Mouse (Mus musculus) cerebellum, adult 2 months (tissue): ENCODE results near the gene N4bp1. TPM values are rescaled to one million over a fixed set of nuclear protein-coding genes. Genes with fewer than 3 reads are reported as not detected.

Source experiments
- DNase-seq, 2 experiments: peaks; one replicate each; pipeline ENCODE4 v3.0.0; 2021
- H3K27ac ChIP-seq: fragments of 200-500 bp; 2 replicates; pipeline ENCODE4 v1.5.1; 2012; ENCODE audit warnings: low read length, control low read depth, inconsistent platforms; ENCODE audit not compliant: insufficient read depth
- H3K27me3 ChIP-seq: fragments of 200-500 bp; 2 replicates; pipeline ENCODE4 v1.6.1; 2012; ENCODE audit warnings: inconsistent platforms, mild to moderate bottlenecking, low read length, moderate library complexity; ENCODE audit not compliant: control insufficient read depth, insufficient read depth
- H3K4me1 ChIP-seq: fragments of 200-500 bp; 2 replicates; pipeline ENCODE4 v1.6.1; 2011; ENCODE audit warnings: low read length; ENCODE audit not compliant: control insufficient read depth, insufficient read depth
- H3K4me3 ChIP-seq: fragments of 200-500 bp; replicated peaks from 2 replicates; pipeline ENCODE3; 2011; ENCODE audit warnings: mild to moderate bottlenecking, low read depth, low read length, control low read depth; ENCODE audit not compliant: insufficient read depth
- CTCF ChIP-seq: fragments of 200-500 bp; IDR thresholded peaks from 2 replicates; pipeline ENCODE4 v1.5.1; 2011; ENCODE audit warnings: low read depth, mild to moderate bottlenecking, control low read depth, low read length, moderate library complexity, borderline replicate concordance; ENCODE audit not compliant: insufficient read depth
- POLR2A ChIP-seq: fragments of 200-500 bp; IDR thresholded peaks from 2 replicates; pipeline ENCODE4 v1.6.1; 2011; ENCODE audit warnings: low read length, control low read depth, borderline replicate concordance; ENCODE audit not compliant: insufficient read depth
- WGBS: fragments of 180-500 bp; shearing (Covaris S2); methylation state at CpG from one replicate; pipeline ENCODE4 v1.1.7; 2018; 5-methylcytosine and 5-hydroxymethylcytosine counted together
- polyA plus RNA-seq: library from polyadenylated mRNA; depleted of rRNA; stranded (reverse); fragments of >200 nt; gene quantifications from 2 replicates; pipeline ENCODE4 v1.2.3, GENCODE M21; 2012; rRNA removed

The N4bp1 gene
- polyA plus RNA-seq, 1 experiment, result 20.2 TPM

- 86% methylated on average over 10 of the region's 10 CpGs for WGBS
- H3K27me3 ChIP-seq, result no peaks in the 10 kb centered on the region
Measured at GRCm38 (mm10) chr8:86765155-86765554, 119.9 kb downstream of the N4bp1 start.

GRCm38 (mm10) chr8:86762806-86763205 is 122.3 kb downstream of the N4bp1 start:
- 58% methylated on average over 5 of the region's 5 CpGs for WGBS

More at GRCm38 (mm10) chr8:86765155-86765554, 119.9 kb downstream of the N4bp1 start:
- Histone ChIP-seq H3K4me3 (no peak overlapping the region), H3K27ac (no peak overlapping the region), H3K4me1 (no peaks in the 10 kb centered on the region)
- DNase-seq, result no peak
- no peak for TF ChIP-seq CTCF
- no peak for TF ChIP-seq POLR2A

DNA sequence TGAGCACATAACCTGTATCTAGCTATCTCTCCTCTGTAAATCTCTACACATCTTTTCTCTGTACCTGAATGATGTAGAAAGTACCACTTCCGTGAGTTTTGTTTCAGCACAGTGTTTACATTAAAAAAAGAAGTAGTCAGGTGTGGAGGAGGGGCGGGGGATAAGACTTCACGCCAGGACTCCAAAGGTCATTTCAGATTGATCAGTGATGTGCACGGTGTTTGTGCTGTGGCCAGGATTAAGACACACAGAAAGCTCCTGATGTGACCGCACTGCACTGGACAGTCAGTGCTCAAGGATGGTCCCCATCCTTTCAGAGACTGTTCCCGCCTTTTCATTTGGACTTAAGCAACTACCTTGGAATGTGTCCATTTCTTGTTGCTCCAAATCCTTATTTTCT is 124.3 kb downstream of the N4bp1 start:
- DNase-seq, result no peak
- no peak for TF ChIP-seq POLR2A
- TF ChIP-seq CTCF, result no peak
- no peak overlapping the region for H3K27ac ChIP-seq
- peaks cover 3% of the 10 kb centered on the region; the same call in 1 of the 2 replicates for H3K4me1 ChIP-seq
- no peaks in the 10 kb centered on the region for H3K27me3 ChIP-seq
- H3K4me3 ChIP-seq, result no peak overlapping the region
- WGBS, result 62% methylated on average over 6 of the region's 6 CpGs

More at GRCm38 (mm10) chr8:86762806-86763205, 122.3 kb downstream of the N4bp1 start:
- Histone ChIP-seq H3K4me1 (no peaks in the 10 kb centered on the region), H3K27ac (no peak overlapping the region), H3K4me3 (no peak overlapping the region), H3K27me3 (no peaks in the 10 kb centered on the region)
- TF ChIP-seq CTCF (no peak), POLR2A (no peak)
- DNase-seq, result no peak

DNA sequence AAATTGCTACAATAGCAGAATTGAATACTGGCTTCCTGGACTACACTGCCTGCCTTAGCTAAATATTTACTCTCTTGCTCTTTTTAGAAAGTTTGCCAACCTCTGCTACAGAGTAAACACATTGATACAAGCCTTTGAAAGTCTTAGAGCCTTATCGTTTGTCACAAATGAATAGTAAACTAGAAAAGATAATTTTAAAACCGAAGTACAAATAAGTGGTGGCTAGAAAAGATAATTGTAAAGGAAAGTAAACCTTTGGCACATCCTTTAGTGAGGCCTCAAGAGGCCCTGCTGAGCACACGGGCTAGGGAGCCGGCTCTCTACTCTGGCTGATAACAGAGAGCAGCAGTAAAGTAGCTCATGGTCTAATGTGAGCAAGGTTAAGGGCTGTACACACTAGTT is 126.0 kb downstream of the N4bp1 start:
- Histone ChIP-seq H3K4me3 (no peak overlapping the region), H3K4me1 (peaks cover 3% of the 10 kb centered on the region; the same call in 1 of the 2 replicates), H3K27ac (no peak overlapping the region), H3K27me3 (no peaks in the 10 kb centered on the region)
- no peak for DNase-seq
- 69% methylated on average over 4 of the region's 4 CpGs for WGBS
- TF ChIP-seq CTCF, result no peak
- no peak for TF ChIP-seq POLR2A

GRCm38 (mm10) chr8:86758651-86759050 is 126.4 kb downstream of the N4bp1 start:
- no peaks in the 10 kb centered on the region for H3K27me3 ChIP-seq
- no peak overlapping the region for H3K27ac ChIP-seq
- peaks cover 3% of the 10 kb centered on the region; the same call in 1 of the 2 replicates for H3K4me1 ChIP-seq
- no peak for DNase-seq
- H3K4me3 ChIP-seq, result no peak overlapping the region
- no peak for TF ChIP-seq CTCF
- TF ChIP-seq POLR2A, result no peak
- 91% methylated on average over 3 of the region's 3 CpGs for WGBS

Other genes starting within 250 kb of the N4bp1 start
- gene Gm10638, start 139.6 kb downstream of the N4bp1 start, polyA plus RNA-seq, result 1.8 and 2.1 TPM in 2 replicates
- gene Siah1a, start 139.3 kb downstream of the N4bp1 start, polyA plus RNA-seq, result 36.0 and 37.2 TPM in 2 replicates